Mouse (Mus musculus): ENCODE measurements around the gene Cacna1i. TPM values are rescaled to one million over a fixed set of nuclear protein-coding genes. Genes with fewer than 3 reads are reported as not detected.

Cacna1i gene
- polyA plus RNA-seq, 1 experiment from 2014 or later: 0.01 TPM

DNA sequence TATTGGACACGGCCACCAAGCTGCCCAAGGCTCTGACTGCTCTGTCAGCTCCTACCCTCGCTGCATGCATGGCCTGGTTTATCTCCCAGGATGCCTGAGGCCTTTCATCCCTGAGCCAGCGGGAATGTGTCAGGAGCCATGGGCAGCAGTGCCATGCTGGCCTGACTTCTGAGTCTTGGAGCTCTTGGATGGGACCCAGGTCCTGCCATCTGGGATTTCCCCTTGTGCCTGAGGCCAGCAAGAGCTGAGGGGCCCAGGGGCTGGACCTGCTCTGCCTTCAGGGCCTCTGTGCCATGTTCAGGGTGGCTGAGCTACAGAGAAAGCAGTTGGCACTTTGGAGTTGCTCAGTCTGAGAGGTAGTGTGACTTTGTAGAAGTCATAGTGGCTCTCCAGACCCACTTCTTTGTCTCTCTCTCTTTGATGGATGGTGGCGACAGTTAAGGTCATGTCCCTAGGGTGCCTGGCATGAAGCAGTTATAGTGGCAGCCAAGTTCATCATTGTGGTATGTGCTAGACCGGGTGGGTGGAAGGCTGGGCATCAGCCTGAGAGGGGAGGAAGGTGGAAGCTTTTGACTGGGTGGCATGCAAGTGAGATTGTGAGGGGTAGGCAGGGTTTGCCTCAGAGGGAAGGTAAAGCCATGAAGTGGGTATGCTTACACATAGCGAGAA lies 30.1 kb downstream of the Cacna1i start:
- no peak overlapping the region for H3K9ac ChIP-seq
- ATAC-seq (ENCODE audit: insufficient read depth): no peak
- no peaks in the 10 kb centered on the region for H3K9me3 ChIP-seq (replicated peaks)
- no peaks in the 10 kb centered on the region for H3K27me3 ChIP-seq
- no peaks in the 10 kb centered on the region for H3K36me3 ChIP-seq (replicated peaks)
- no peaks in the 10 kb centered on the region for H3K4me1 ChIP-seq (replicated peaks)
- H3K4me3 ChIP-seq (replicated peaks): no peak overlapping the region
- no peak overlapping the region for H3K27ac ChIP-seq (replicated peaks)
- no peak overlapping the region for H3K4me2 ChIP-seq
- 71% methylated on average over 6 of the region's 6 CpGs for WGBS (ENCODE audit: insufficient replicate concordance)

DNA sequence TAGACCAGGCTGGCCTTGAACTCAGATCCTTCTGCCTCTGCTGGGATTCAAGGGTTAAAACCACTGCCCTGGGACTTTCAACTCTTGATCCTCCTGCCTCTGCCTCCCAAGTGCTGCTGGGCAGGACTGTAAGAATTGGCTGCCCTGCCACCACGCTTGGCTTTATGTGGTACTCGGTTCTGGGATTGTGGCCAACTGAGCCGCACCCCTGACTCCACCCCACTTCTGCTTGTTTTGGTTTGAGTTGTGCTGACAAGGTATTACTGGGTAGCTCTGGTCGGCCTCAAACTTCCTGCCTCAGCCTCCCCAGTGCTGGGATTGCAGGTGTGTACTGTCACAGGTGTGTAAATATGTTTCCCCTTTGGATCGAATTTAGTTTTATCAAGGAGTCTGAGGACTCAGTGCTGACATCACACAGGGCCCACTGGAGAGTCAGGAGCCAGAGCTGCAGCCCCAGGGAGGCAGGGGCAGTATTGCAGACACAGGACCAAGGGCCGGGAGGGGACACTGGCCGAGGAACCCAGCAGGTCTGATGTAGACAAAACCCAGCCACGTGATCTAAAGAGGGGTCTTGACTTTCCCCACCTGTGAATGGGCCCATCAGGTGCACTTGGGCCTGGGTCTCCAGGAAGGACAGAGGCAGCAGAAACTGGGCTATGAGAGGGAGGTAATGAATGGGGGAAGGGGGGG lies 30.9 kb downstream of the Cacna1i start:
- H3K4me3 ChIP-seq (replicated peaks): no peak overlapping the region
- no peak overlapping the region for H3K27ac ChIP-seq (replicated peaks)
- no peaks in the 10 kb centered on the region for H3K27me3 ChIP-seq
- H3K4me1 ChIP-seq (replicated peaks): no peaks in the 10 kb centered on the region
- 39% methylated on average over 8 of the region's 8 CpGs for WGBS (ENCODE audit: insufficient replicate concordance)
- ATAC-seq (ENCODE audit: insufficient read depth): no peak
- no peaks in the 10 kb centered on the region for H3K36me3 ChIP-seq (replicated peaks)
- no peak overlapping the region for H3K9ac ChIP-seq
- no peaks in the 10 kb centered on the region for H3K9me3 ChIP-seq (replicated peaks)
- H3K4me2 ChIP-seq: no peak overlapping the region

DNA sequence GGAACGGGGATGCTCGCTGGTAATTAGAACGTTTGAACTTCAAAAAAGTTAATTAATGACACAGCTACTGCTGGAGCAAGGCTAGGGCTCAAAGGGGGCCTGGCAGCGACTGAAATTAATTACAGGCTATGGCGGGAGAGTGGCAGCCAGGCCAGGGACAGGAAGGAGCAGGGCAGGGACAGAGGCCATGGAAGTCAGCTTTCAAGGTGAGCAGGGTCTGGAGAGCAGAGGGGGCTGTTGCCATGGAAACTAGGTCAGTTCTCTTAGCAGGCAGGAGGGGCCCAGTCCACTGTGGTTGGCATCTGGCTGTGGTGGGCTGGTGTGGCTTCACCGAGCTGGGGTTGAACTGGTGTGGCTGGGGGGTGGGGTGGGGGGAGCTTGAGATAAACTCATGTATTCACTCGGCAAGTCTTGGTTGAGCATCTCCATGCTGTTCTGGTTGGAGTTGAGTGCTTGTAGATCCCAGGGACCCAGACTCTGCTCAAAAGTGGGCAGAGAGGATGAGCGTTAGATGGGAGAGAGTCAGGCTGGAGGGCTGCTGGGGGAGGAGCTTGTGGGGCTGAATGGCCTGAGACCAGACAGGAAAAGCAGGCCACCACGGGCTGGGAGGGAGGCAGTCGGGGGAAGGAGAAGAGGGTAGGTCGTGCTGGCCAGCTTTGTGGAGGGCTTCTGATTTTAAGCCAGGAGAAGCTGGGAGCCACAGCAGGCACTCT lies 31.7 kb downstream of the Cacna1i start:
- H3K27me3 ChIP-seq: no peaks in the 10 kb centered on the region
- no peak overlapping the region for H3K27ac ChIP-seq (replicated peaks)
- no peaks in the 10 kb centered on the region for H3K4me1 ChIP-seq (replicated peaks)
- WGBS (ENCODE audit: insufficient replicate concordance): 16% methylated on average over 11 of the region's 11 CpGs
- H3K9ac ChIP-seq: no peak overlapping the region
- no peaks in the 10 kb centered on the region for H3K9me3 ChIP-seq (replicated peaks)
- ATAC-seq (ENCODE audit: insufficient read depth): no peak
- no peaks in the 10 kb centered on the region for H3K36me3 ChIP-seq (replicated peaks)
- no peak overlapping the region for H3K4me2 ChIP-seq
- no peak overlapping the region for H3K4me3 ChIP-seq (replicated peaks)

DNA sequence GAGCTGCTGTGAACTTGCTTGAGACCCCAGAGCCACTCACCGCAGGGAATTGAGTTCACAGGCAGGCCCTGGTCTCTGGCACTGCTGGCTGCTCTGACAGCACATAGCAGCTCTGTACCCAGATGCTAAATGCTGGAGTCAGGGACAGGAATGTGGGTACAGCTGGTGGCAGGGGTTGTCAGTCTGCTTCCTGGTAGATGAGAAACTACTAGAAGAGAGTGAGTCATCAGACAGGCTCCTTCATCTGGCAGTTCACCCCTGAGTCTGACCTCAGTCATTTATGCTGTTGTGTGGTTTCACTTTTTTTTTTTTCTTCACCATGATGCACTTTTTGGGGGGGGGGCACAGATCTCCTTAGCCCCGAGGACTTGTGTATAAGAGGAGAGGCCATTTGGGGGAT lies 32.3 kb downstream of the Cacna1i start:
- no peaks in the 10 kb centered on the region for H3K4me1 ChIP-seq (replicated peaks)

DNA sequence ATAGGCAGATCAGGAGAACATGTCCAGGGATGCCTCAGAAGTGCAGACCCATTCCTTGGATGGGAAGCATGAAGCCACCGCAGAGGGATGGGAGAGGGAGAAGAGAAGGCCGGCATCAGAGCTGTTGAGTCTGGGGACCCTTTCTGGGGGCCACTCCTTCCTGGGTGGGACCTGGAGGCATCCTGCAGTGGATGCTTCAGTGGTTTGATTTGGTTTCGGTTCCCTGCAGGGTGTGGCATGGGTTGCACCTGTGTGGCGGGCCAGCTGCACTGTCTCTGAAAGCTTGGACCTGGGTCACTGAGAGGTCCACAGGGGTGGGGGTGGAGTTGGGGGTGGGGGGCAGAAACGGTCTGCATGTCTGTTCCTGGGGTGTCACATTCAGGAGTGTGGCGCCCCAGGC lies 32.9 kb downstream of the Cacna1i start:
- no peak for ATAC-seq (ENCODE audit: insufficient read depth)
- no peak overlapping the region for H3K4me3 ChIP-seq (replicated peaks)

More for the DNA sequence above, 32.3 kb downstream of the Cacna1i start:
- no peak overlapping the region for H3K9ac ChIP-seq
- peaks cover 2% of the 10 kb centered on the region; the same call in 1 of the 2 replicates for H3K27me3 ChIP-seq
- no peak overlapping the region for H3K27ac ChIP-seq (replicated peaks)
- H3K4me3 ChIP-seq (replicated peaks): no peak overlapping the region
- no peaks in the 10 kb centered on the region for H3K9me3 ChIP-seq (replicated peaks)
- no peak overlapping the region for H3K4me2 ChIP-seq
- WGBS (ENCODE audit: insufficient replicate concordance): 39% methylated on average over 2 of the region's 2 CpGs
- ATAC-seq (ENCODE audit: insufficient read depth): no peak
- H3K36me3 ChIP-seq (replicated peaks): no peaks in the 10 kb centered on the region

DNA sequence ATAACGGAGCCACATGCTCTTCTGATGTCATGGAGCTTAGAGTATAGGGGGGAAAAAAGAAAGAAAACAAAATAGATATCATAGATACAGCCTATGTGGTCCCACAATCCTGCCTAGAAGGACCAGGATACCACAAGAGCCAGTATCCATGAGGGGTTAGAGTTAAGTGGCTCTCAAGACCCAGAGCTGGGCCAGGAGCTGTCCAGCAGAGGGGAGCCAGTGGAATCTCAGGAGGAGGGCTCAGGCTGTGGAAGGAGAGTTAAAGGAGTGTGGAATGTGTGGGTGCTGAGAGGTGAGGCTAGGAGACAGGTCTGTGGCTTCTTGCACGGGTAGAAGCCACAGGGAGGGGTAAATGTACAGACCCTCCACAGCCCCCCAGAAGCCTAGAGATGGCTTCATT lies 38.2 kb downstream of the Cacna1i start:
- Histone ChIP-seq H3K4me1 (replicated peaks) (no peaks in the 10 kb centered on the region), H3K27me3 (peaks cover 5% of the 10 kb centered on the region; the same call in 1 of the 2 replicates), H3K27ac (replicated peaks) (no peak overlapping the region), H3K9ac (no peak overlapping the region), H3K4me2 (no peak overlapping the region), H3K9me3 (replicated peaks) (no peaks in the 10 kb centered on the region), H3K36me3 (replicated peaks) (no peaks in the 10 kb centered on the region), H3K4me3 (replicated peaks) (no peak overlapping the region)
- WGBS (ENCODE audit: insufficient replicate concordance): 45% methylated on average over 2 of the region's 2 CpGs
- ATAC-seq (ENCODE audit: insufficient read depth): no peak

More for the DNA sequence above, 32.9 kb downstream of the Cacna1i start:
- no peak overlapping the region for H3K27ac ChIP-seq (replicated peaks)
- H3K27me3 ChIP-seq: peaks cover 5% of the 10 kb centered on the region; the same call in 1 of the 2 replicates
- WGBS (ENCODE audit: insufficient replicate concordance): 70% methylated on average over 6 of the region's 6 CpGs
- H3K9me3 ChIP-seq (replicated peaks): no peaks in the 10 kb centered on the region
- no peaks in the 10 kb centered on the region for H3K36me3 ChIP-seq (replicated peaks)
- no peaks in the 10 kb centered on the region for H3K4me1 ChIP-seq (replicated peaks)
- H3K4me2 ChIP-seq: no peak overlapping the region
- no peak overlapping the region for H3K9ac ChIP-seq

DNA sequence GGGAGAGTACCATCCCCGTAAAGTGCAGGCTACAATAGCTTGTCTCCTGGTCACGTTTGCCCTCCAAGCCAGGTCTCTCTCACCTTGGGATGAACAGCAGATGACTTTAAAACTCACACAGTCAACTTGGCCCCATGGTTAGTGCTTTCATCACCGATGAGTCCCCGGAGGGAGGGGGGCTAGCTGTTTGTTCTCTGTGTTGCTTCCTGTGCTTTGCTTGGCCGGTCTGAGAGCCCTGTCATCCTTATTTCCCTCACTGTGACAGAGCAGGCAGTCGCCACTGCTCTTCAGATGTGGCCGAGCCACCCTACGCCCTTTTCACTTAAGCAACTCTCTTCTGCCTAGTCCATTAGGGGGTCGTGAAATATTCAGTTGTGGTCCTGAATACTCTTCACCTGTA lies 38.7 kb downstream of the Cacna1i start:
- Histone ChIP-seq H3K36me3 (replicated peaks) (no peaks in the 10 kb centered on the region), H3K4me3 (replicated peaks) (no peak overlapping the region), H3K4me1 (replicated peaks) (no peaks in the 10 kb centered on the region), H3K9ac (no peak overlapping the region), H3K27me3 (peaks cover 5% of the 10 kb centered on the region; the same call in 1 of the 2 replicates), H3K4me2 (no peak overlapping the region), H3K9me3 (replicated peaks) (no peaks in the 10 kb centered on the region), H3K27ac (replicated peaks) (no peak overlapping the region)
- WGBS (ENCODE audit: insufficient replicate concordance): 45% methylated on average over 9 of the region's 9 CpGs
- no peak for ATAC-seq (ENCODE audit: insufficient read depth)

DNA sequence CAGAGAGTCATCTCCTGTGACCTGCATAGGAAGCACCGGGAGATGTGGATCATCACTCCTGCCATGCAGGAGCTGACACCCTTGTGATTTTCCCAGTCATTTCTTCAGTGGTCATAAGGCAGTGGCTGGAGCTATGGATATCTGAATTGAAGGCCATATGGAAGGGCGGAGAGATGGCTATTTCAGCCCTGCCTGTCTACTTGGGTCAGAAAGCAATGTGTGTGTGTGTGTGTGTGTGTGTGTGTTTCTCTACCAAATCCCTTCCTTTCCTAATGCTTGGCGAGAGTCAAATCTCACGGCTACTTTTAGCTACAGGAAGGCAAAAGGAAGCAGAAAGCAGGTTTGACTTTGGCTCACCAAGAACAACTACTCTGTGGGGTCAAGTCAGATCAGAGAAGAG lies 39.9 kb downstream of the Cacna1i start:
- 52% methylated on average over 4 of the region's 4 CpGs for WGBS (ENCODE audit: insufficient replicate concordance)
- H3K4me3 ChIP-seq (replicated peaks): no peak overlapping the region
- ATAC-seq (ENCODE audit: insufficient read depth): no peak
- peaks cover 5% of the 10 kb centered on the region; the same call in 1 of the 2 replicates for H3K27me3 ChIP-seq
- H3K9me3 ChIP-seq (replicated peaks): no peaks in the 10 kb centered on the region
- no peaks in the 10 kb centered on the region for H3K4me1 ChIP-seq (replicated peaks)
- no peak overlapping the region for H3K27ac ChIP-seq (replicated peaks)
- no peak overlapping the region for H3K4me2 ChIP-seq
- H3K36me3 ChIP-seq (replicated peaks): no peaks in the 10 kb centered on the region
- H3K9ac ChIP-seq: no peak overlapping the region

DNA sequence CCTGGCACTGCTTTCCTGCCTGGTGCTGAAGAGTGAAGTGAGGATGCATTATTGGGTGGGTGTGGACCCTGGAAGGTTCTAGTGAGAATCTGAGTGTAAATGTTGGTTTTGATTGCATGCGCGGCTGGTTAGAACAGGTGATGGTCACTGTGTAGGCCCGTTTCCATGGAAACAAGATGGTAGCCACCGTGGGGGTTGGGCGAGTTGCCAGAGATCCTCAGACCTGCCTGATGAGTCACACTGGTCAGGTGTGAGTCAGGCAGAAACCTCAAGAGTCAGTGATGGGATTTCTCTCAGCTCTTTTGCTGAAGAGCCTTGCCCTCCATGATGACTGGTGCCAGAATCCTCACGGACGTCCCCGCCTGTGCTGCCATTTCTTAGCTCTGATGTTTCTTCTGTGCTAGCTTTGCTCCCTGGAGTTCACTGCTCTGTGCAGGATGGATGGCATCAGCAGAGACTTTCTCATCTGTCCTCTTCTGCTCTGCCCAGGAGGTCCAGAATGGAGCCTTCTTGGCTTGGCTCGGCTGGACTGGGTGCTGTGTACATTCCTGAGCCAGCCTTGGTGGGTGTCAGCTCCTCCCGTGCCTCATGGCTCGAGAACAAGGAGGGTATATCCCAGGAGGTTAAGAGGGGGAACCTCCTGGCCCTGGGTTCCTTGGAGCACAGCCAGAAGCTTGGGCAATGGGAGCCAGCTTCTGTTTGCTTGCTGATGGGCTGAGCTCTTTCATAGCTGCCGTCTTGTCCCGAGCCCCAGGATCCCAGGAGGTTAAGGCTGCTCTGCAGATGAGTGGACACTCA lies 40.9 kb downstream of the Cacna1i start:
- Histone ChIP-seq H3K9ac (no peak overlapping the region), H3K9me3 (replicated peaks) (no peaks in the 10 kb centered on the region), H3K27ac (replicated peaks) (no peak overlapping the region), H3K27me3 (peaks cover 5% of the 10 kb centered on the region; the same call in 1 of the 2 replicates), H3K4me3 (replicated peaks) (no peak overlapping the region), H3K4me1 (replicated peaks) (no peaks in the 10 kb centered on the region), H3K4me2 (no peak overlapping the region), H3K36me3 (replicated peaks) (no peaks in the 10 kb centered on the region)
- WGBS (ENCODE audit: insufficient replicate concordance): 65% methylated on average over 13 of the region's 13 CpGs
- no peak for ATAC-seq (ENCODE audit: insufficient read depth)

DNA sequence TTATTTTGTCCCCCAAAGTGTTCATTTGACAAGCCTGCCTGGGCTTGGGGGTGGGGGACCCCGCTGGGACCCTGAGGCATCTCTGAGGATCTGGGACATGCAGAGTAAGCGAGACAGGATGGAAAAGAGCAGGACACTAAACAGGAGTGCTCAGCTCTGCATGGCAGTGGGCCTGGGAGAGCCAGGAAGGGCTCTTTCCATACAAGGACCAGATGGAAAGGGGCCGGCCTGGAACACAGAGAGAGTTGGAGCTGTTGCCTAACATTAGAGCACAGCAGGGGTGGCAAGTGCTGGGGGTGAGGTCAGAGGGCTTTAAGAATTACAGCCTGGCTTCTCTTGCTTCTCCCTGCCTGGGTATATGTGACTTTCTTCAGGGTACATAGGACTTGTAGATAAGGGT lies 43.2 kb downstream of the Cacna1i start:
- Histone ChIP-seq H3K4me1 (replicated peaks) (no peaks in the 10 kb centered on the region), H3K9me3 (replicated peaks) (no peaks in the 10 kb centered on the region), H3K9ac (no peak overlapping the region), H3K4me3 (replicated peaks) (no peak overlapping the region), H3K27ac (replicated peaks) (no peak overlapping the region), H3K36me3 (replicated peaks) (no peaks in the 10 kb centered on the region), H3K27me3 (no peaks in the 10 kb centered on the region), H3K4me2 (no peak overlapping the region)
- no peak for ATAC-seq (ENCODE audit: insufficient read depth)
- WGBS (ENCODE audit: insufficient replicate concordance): 52% methylated on average over 3 of the region's 3 CpGs

DNA sequence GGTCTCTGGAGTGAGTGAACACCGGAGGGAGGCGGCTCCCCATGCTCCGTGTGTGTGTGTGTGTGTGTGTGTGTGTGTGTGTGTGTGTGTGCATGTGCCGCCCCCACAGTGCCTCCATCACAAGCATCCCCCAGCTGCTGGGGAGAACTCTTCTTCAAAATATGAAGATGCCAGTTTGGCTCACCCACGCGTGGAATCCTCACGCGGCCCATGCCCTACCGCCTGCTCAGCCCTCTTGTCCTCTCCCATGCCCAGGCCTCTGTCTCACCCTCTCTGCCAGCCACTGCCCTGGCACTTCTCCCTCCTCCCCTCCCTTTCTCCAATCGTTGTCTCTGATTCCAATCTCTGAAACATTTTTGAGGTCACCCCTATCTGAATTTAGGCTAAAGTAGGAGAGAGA lies 47.7 kb downstream of the Cacna1i start:
- H3K27me3 ChIP-seq: no peaks in the 10 kb centered on the region
- no peaks in the 10 kb centered on the region for H3K36me3 ChIP-seq (replicated peaks)
- no peaks in the 10 kb centered on the region for H3K4me1 ChIP-seq (replicated peaks)
- no peaks in the 10 kb centered on the region for H3K9me3 ChIP-seq (replicated peaks)
- 77% methylated on average over 9 of the region's 10 CpGs for WGBS (ENCODE audit: insufficient replicate concordance)
- H3K4me3 ChIP-seq (replicated peaks): no peak overlapping the region
- H3K4me2 ChIP-seq: no peak overlapping the region
- no peak overlapping the region for H3K9ac ChIP-seq
- no peak overlapping the region for H3K27ac ChIP-seq (replicated peaks)
- no peak for ATAC-seq (ENCODE audit: insufficient read depth)
